Mouse (Mus musculus): ENCODE measurements around the gene Ace.

The Ace gene

GRCm38 (mm10) chr11:105967741-105968574, at the start of gene Ace:
Ace (plus strand) TSS chr11:105967945.
- peak; percentile 39 to 41 for DNase-seq (ENCODE audit: low spot score in 2 of 2)

DNA sequence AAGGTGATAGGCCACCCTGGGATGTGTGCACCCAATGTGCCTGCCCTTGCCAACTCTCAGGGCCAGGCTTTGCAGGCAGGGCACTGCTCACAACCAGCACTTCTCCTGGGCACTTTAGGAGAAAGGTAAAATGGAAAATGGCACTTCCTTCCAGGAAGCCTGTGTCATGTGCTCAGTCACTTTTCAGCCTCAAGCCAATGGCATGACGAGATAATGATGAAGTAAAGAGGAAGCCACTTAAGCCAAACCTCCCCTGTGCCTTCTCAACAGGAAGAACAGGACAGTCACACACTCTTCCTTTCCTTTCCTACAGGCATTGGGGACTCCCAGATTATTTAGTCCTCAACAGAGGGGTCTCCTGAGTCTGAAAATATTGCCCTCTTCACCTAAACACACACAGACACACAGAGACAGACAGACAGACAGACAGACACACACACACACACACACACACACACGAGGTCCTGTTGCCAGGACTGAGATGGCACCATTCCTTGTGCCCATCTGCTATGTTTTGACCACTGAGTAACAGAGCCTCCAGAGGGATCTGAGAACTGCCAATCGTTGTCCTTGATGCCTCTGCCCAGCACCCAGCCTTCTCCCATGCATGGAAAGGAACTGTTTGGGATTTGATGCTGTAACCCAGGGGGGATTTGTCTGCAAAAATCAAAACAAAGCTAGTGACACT, 47.5 kb upstream of the Ace start:
- no peak for DNase-seq (ENCODE audit: low spot score in 2 of 2)

GRCm38 (mm10) chr11:105920836-105921235, 46.9 kb upstream of the Ace start:
- no peak for DNase-seq (ENCODE audit: low spot score in 2 of 2)

- DNase-seq (ENCODE audit: low spot score in 2 of 2): no peak
Observed at GRCm38 (mm10) chr11:105921275-105921674, 46.5 kb upstream of the Ace start.

DNA sequence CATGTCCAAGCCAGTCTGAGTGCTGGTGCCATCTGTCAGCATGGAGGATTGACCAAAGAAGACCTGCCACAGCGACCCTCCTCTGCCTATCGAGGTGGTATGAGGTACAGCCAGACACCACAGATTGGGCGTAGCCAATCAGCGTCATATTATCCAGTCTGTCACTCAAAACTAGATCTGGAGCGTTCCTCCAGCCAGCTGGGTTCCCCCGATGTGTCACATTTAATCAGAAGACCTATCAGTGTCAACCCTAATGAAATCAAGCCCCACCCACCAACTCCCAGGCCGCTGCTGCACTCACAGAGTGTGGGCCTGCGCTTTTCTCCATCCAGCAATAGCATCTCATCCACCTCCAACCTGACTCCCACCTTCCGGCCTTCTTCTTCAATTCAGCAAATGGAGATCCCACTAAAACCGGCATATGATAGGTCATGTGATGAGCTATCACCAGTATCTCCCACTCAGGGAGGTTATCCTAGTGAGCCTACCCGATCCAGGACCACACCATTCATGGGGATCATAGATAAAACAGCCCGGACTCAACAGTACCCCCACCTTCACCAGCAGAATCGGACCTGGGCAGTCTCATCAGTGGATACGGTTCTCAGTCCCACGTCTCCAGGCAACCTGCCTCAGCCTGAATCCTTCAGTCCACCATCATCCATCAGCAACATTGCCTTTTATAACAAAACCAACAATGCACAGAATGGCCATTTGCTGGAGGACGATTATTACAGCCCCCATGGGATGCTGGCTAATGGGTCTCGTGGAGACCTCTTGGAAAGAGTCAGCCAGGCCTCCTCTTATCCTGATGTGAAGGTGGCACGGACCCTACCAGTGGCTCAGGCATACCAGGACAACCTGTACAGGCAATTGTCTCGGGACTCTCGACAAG, 44.7 kb upstream of the Ace start:
- DNase-seq (ENCODE audit: low spot score in 2 of 2): no peak

- peak; percentile 60 to 79 for DNase-seq (ENCODE audit: low spot score in 2 of 2)
Observed at GRCm38 (mm10) chr11:105927065-105928030, 40.4 kb upstream of the Ace start.

GRCm38 (mm10) chr11:105928171-105928570, 39.6 kb upstream of the Ace start:
- DNase-seq (ENCODE audit: low spot score in 2 of 2): no peak

GRCm38 (mm10) chr11:105931380-105931779, 36.4 kb upstream of the Ace start:
- no peak for DNase-seq (ENCODE audit: low spot score in 2 of 2)

DNA sequence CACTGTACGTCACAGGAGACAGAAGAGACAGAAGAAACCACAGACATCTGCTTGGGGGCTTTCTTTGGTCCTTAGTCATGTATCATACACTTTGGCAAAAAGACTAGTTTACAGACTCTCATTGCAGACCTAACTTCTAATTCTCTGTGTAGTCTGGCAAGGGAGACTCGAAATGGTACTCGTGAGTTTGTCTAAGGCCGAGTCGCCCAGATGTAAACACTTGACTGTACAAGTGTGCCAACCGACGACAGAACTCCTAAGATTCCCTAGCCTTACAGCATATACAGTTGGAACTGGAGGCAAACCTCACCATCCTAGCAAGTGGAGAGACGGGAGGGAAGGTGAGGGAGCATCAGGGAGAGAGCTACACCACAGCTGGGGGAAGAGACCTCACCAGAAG, 34.0 kb upstream of the Ace start:
- DNase-seq (ENCODE audit: low spot score in 2 of 2): no peak

DNA sequence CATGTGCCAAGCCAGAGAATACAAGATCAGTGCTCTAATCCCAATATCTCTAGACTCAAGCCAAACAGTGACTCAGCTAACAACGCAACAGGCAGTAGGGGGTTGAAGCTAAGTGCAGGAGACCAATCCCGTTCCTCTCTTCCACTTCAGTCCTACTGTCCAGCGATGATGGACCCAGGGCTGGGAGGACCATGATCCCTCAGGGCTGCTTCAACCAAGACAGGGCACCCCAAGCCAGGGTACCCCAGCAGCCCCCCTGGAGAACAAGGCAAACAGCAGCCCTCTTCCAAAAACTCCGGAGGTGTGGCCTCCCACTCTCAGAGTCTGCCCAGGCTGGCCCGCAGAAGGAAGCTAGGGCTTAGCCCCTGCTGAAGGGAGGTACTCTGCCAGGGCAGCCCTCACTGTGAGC, 33.4 kb upstream of the Ace start:
- peak; percentile 55 for DNase-seq (ENCODE audit: low spot score in 2 of 2)

DNA sequence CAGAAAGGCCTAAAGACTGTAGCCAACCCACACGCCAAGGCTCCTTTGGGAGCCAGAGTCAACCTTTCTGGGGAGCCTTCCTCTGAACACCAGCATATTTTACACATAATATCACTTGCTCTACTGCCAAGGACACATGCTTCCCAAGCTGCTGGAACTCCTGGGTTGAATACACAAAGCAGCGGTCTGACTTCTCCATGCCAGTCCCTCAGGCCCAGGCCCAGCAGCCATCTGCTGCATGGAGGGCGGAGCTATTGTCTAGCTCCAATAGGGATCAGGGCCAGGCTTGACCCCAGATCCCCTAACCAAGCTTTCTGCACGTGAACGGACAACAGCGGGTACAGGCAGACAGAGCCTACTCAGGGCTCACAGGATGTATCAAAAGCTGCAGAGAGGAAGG, 32.9 kb upstream of the Ace start:
- peak; percentile 69 to 75 for DNase-seq (ENCODE audit: low spot score in 2 of 2)

DNA sequence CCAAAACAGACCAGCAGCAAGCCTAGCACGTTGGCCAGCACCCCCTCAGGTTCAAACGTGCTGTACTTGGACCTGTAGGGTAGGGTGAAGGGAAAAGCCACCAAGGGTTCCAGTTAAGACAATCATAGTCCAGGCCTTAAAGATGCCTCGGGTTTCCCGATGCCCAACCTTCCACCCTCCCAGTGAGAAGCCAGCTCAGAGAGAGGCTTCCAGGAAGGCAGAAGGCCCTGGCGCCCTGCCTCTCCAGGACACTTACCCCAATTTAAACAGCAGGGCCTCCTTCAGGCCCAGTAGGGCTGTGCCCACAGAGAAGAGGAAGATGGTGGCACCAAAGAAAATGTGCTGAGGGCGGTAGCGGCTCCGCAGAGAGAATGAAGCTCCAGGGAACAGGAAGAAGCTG, 32.2 kb upstream of the Ace start:
- no peak for DNase-seq (ENCODE audit: low spot score in 2 of 2)

- DNase-seq (ENCODE audit: low spot score in 2 of 2): peak; percentile 93
Observed at GRCm38 (mm10) chr11:105936200-105936599, 31.5 kb upstream of the Ace start.

DNA sequence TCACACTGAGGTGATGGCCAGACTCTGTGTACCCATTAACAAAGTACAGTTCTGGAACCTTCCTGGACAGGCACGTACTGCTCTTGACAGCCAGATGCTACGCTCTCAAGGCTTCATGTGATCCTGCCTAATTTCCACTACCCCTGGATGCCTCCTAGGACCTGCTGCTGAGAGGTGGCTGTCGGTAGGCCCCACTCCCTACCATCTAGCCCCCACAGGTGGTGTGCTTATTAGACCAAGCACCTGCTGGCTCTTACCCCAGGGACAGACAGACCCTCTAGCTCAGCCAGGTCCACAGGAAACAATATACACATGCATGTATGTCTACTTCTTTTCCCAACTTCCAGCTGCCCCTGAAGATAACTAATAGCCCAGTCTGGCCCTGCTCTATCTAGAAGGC, 30.8 kb upstream of the Ace start:
- DNase-seq (ENCODE audit: low spot score in 2 of 2): no peak

DNA sequence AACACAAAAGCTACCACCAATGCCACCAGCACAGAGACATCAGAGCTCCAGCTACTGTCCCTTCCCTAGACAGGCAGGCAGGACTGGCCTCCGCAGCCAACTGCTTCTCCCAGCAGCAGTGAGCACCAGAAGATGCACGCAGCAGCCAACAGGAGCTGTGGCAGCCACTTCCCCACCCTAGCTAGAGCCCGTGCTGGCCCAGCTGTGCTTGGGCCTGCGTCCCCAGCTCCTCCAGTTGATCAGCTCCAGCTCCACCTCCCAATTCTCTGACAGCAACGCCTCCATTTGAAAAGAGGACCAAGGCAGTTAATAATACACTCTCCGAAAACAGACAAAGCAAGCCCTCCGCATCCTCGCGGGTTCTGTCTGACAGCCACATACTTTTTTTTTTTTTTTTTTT, 29.0 kb upstream of the Ace start:
- DNase-seq (ENCODE audit: low spot score in 2 of 2): peak; percentile 34 to 36

DNA sequence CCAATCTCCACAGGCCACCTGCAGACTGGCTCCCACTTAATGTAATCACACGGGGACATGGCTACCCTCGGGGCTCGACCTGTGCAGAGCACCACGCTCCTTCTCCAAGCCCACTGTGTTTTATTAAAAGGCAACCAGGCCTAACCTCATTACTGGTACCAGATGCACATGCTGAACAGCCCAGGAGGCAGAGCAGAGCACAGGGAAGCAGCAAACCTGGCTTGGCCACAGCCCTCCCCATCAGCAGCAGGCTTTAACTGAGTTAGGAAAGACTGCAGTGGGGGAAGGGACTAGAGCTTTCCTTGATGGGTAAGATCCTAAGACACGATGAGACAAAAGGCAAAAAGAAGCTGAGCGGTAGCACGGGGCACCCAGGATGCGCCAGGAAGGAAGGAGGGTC, 25.8 kb upstream of the Ace start:
- DNase-seq (ENCODE audit: low spot score in 2 of 2): no peak

DNA sequence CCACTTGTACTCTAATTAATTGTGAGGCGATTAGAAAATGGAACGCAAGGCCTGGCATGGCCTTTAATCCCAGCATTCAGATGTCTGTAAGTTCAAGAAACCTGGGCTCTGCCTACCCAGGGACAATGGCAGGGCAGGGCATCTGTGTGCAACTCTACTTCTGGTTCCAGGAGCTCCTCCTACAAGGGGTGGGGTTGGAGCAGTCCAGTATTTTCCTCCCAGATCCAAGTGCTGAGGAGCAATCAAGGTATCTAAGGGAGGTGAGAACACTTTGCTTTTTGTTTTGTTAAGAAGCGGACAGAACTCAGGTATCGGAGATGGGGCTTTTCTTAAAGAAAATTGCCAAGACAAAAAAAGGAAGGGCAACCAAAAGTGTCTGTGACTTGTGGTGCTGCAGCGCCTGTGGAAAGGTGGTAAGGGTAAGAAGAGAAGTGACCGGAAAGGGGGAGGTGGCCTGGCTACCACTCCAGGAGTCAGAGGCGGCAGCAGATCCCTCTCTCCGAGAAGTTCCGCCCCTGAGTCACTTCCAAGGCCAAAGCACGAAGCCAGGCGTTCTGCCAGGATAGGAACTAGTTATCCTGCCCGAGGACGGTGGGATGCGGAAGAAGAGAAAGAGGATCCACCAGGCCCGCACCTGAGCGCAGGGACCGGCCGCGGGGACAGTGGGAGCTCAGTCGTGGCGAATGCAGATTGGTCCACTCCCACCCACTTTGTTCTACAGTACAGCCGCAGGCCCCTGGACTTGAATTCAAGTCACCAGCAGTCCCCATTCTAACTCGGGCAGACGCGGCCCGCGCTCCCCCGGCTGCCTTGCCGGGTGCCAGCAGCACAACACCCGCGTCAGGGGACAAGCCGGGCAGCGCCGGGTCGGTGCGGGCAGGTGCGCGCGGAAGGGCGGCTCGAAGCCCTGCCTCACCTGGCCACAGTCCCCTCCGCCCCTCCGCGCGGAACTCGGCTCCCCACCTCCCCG, 24.3 kb upstream of the Ace start:
- DNase-seq (ENCODE audit: low spot score in 2 of 2): peak; percentile 47 to 60

- DNase-seq (ENCODE audit: low spot score in 2 of 2): peak; percentile 83 to 85
Observed at GRCm38 (mm10) chr11:105944126-105944621, 23.6 kb upstream of the Ace start.

Data from heart, adult 9 months (tissue).